In the genomic region with DNA sequence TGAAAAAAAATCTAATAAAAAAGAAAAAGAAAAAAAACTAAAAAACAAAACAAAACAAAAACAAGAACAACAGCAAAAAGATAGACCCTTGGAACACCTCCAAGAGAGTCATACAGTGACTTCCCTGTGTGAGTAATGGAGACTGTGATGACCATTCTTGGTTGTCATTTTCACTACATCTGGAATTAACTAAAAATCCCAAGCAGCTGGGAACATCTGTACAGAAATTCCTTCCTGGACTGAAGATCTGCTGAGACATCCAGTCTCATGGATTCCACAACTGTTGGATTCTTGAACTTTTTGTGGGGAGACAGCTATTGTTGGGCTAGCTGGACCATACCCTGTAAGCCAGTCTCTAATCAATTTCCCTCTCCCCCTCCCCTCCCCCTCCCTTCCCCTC, we compare ENCODE assay signal across 27 mouse cellular contexts. TPM values are rescaled to one million over a fixed set of nuclear protein-coding genes. Genes with fewer than 3 reads are reported as not detected.
DNase-seq lines count a peak whose midpoint lies in the region; ATAC-seq and TF ChIP-seq lines count a peak whose summit lies in the region.
"Had no signal": no experiment of that assay in that cellular context is flagged by ENCODE, and none has a peak within 500 bp of the region (broad histone marks: within the 10 kb centered on the region; RNA-seq: fewer than 3 reads in every experiment).

No protein-coding gene starts in this region.

- H3K27ac ChIP-seq in embryonic facial prominence, embryonic 14.5 days (replicated peaks; ENCODE audit: low read depth, low read length): no peak overlapping the region
- no peak overlapping the region for H3K27ac ChIP-seq in embryonic facial prominence, embryonic 10.5 days (replicated peaks)
- H3K27ac ChIP-seq in heart, adult 2 months: no peak overlapping the region
- H3K27ac ChIP-seq: embryonic facial prominence, embryonic 12.5 days; forebrain, embryonic 10.5 days; forebrain, embryonic 15.5 days; heart, embryonic 13.5 days; hindbrain, embryonic 13.5 days; kidney, embryonic 15.5 days; limb, embryonic 13.5 days; liver, embryonic 12.5 days; stomach, embryonic 15.5 days had no signal

- H3K27me3 ChIP-seq in embryonic facial prominence, embryonic 14.5 days (replicated peaks; ENCODE audit: control insufficient read depth, insufficient read depth, low read length): no peaks in the 10 kb centered on the region
- no peaks in the 10 kb centered on the region for H3K27me3 ChIP-seq in embryonic facial prominence, embryonic 10.5 days (replicated peaks; ENCODE audit: low read depth, poor library complexity, severe bottlenecking)
- H3K27me3 ChIP-seq in heart, adult 2 months (ENCODE audit: control insufficient read depth, insufficient read depth, low read length): no peaks in the 10 kb centered on the region
- H3K27me3 ChIP-seq: embryonic facial prominence, embryonic 12.5 days; forebrain, embryonic 15.5 days; heart, embryonic 13.5 days; hindbrain, embryonic 13.5 days; limb, embryonic 13.5 days; stomach, embryonic 15.5 days had no signal

- H3K4me1 ChIP-seq in embryonic facial prominence, embryonic 14.5 days (ENCODE audit: control insufficient read depth, insufficient read depth, low read length): no peaks in the 10 kb centered on the region
- no peaks in the 10 kb centered on the region for H3K4me1 ChIP-seq in embryonic facial prominence, embryonic 10.5 days
- H3K4me1 ChIP-seq in heart, adult 2 months (ENCODE audit: control insufficient read depth, insufficient read depth, low read length): peaks cover 1% of the 10 kb centered on the region; the same call in 1 of the 2 replicates
- H3K4me1 ChIP-seq: embryonic facial prominence, embryonic 12.5 days; heart, embryonic 13.5 days; kidney, embryonic 15.5 days; liver, embryonic 12.5 days had no signal

- H3K36me3 ChIP-seq in embryonic facial prominence, embryonic 14.5 days (ENCODE audit: control insufficient read depth, insufficient read depth, low read length): no peaks in the 10 kb centered on the region
- no peaks in the 10 kb centered on the region for H3K36me3 ChIP-seq in embryonic facial prominence, embryonic 10.5 days (replicated peaks)
- no peaks in the 10 kb centered on the region for H3K36me3 ChIP-seq in heart, adult 2 months (ENCODE audit: control insufficient read depth, insufficient read depth, low read length)
- H3K36me3 ChIP-seq: embryonic facial prominence, embryonic 12.5 days; forebrain, embryonic 10.5 days; forebrain, embryonic 15.5 days; G1E; heart, embryonic 13.5 days; hindbrain, embryonic 13.5 days; kidney, embryonic 15.5 days; limb, embryonic 13.5 days; liver, embryonic 12.5 days; stomach, embryonic 15.5 days had no signal

- no peaks in the 10 kb centered on the region for H3K79me2 ChIP-seq in heart, adult 2 months (replicated peaks; ENCODE audit: control insufficient read depth, insufficient read depth, low read length)

- DNase-seq in embryonic facial prominence, embryonic 14.5 days (ENCODE audit: low spot score): peak; percentile 28
- no peak for DNase-seq in embryonic facial prominence, embryonic 10.5 days (ENCODE audit: low spot score)
- DNase-seq in heart, postnatal 10 days: peak; percentile 64 to 70
- DNase-seq in heart, adult 2 months: no peak
- peak; percentile 35 for DNase-seq in kidney, postnatal 14 days
- DNase-seq in kidney, postnatal 4 days: no peak
- DNase-seq in lung, postnatal 36 days: peak; percentile 10
- DNase-seq in lung, postnatal 25 days (ENCODE audit: low spot score): no peak
- DNase-seq: adrenal gland, postnatal 14 days; cerebellum, adult 11 months; cerebellum, adult 9-10 months; cerebellum, postnatal 36 days; gastrocnemius, postnatal 25 days; liver, postnatal 0 days; right cerebral cortex, postnatal 25 days had no signal

- H3K9me3 ChIP-seq in embryonic facial prominence, embryonic 14.5 days (ENCODE audit: control insufficient read depth, low read length): no peaks in the 10 kb centered on the region
- no peaks in the 10 kb centered on the region for H3K9me3 ChIP-seq in embryonic facial prominence, embryonic 10.5 days
- H3K9me3 ChIP-seq: embryonic facial prominence, embryonic 12.5 days; forebrain, embryonic 10.5 days; forebrain, embryonic 15.5 days; G1E; heart, embryonic 13.5 days; hindbrain, embryonic 13.5 days; kidney, embryonic 15.5 days; limb, embryonic 13.5 days; liver, embryonic 12.5 days; stomach, embryonic 15.5 days had no signal

- no peak for ATAC-seq in embryonic facial prominence, embryonic 14.5 days (ENCODE audit: low read depth)
- ATAC-seq: forebrain, embryonic 15.5 days; intestine, embryonic 16.5 days; liver, embryonic 12.5 days; liver, postnatal 0 days; midbrain, embryonic 16.5 days had no signal

- TF ChIP-seq EP300 in heart, adult 2 months (IDR thresholded peaks at IDR 0.05; ENCODE audit: insufficient read depth, low read depth, low read length): no peak

- intact Hi-C loops in heart, postnatal 10 days (cut with DNase I): loop anchor here (5.0 kb wide), 1 partner anchor 48 kb away; a partner anchor contains a TSS
- intact Hi-C loops in heart, adult 2 months (cut with DNase I): loop anchor here (5.0 to 10.0 kb wide), 2 partner anchors 73 to 1170 kb away; a partner anchor contains a TSS

- TF ChIP-seq CTCF in heart, adult 2 months (IDR thresholded peaks at IDR 0.05): no peak

- no peak for TF ChIP-seq POLR2A in heart, adult 2 months (IDR thresholded peaks at IDR 0.05; ENCODE audit: insufficient read depth, low read depth, low read length)

- H3K4me2 ChIP-seq in embryonic facial prominence, embryonic 14.5 days (ENCODE audit: low read depth, low read length): no peak overlapping the region
- H3K4me2 ChIP-seq: embryonic facial prominence, embryonic 12.5 days; forebrain, embryonic 15.5 days; heart, embryonic 13.5 days; hindbrain, embryonic 13.5 days; kidney, embryonic 15.5 days; limb, embryonic 13.5 days; liver, embryonic 12.5 days; stomach, embryonic 15.5 days had no signal

- no peak overlapping the region for H3K4me3 ChIP-seq in embryonic facial prominence, embryonic 14.5 days (ENCODE audit: low read depth, low read length)
- H3K4me3 ChIP-seq in embryonic facial prominence, embryonic 10.5 days: no peak overlapping the region
- H3K4me3 ChIP-seq in heart, adult 2 months: no peak overlapping the region
- H3K4me3 ChIP-seq: embryonic facial prominence, embryonic 12.5 days; forebrain, embryonic 10.5 days; forebrain, embryonic 15.5 days; heart, embryonic 13.5 days; hindbrain, embryonic 13.5 days; kidney, embryonic 15.5 days; limb, embryonic 13.5 days; liver, embryonic 12.5 days; stomach, embryonic 15.5 days had no signal

- no peak overlapping the region for H3K9ac ChIP-seq in embryonic facial prominence, embryonic 14.5 days (ENCODE audit: low read depth, low read length)
- no peak overlapping the region for H3K9ac ChIP-seq in heart, adult 2 months (ENCODE audit: low read depth, low read length)
- H3K9ac ChIP-seq: embryonic facial prominence, embryonic 12.5 days; forebrain, embryonic 15.5 days; heart, embryonic 13.5 days; hindbrain, embryonic 13.5 days; kidney, embryonic 15.5 days; limb, embryonic 13.5 days; liver, embryonic 12.5 days; liver, postnatal 0 days; stomach, embryonic 15.5 days had no signal

RNA-seq across cellular contexts. Expression of a gene that starts 27.7 kb away (rescaled TPM):
- polyA plus RNA-seq in embryonic facial prominence, embryonic 14.5 days (2014; fragmentation: Nextera tagmentation; extraction: Ambion mirVana): 3.8 and 4.1 TPM in 2 replicates
- 51.0 and 64.3 TPM in 2 replicates for polyA plus RNA-seq in embryonic facial prominence, embryonic 10.5 days (2016; fragmentation: Nextera tagmentation; extraction: Ambion mirVana)
- total RNA-seq in heart, postnatal 10 days (2021): 1 to 10 TPM; 4.4 to 7.0 TPM
- total RNA-seq in heart, adult 2 months (2021): 1 to 10 TPM; 4.0 to 4.6 TPM
- polyA plus RNA-seq in heart, adult 2 months (2012; rRNA removed): 3.6 and 3.8 TPM in 2 replicates

RNA-seq across cellular contexts. Expression of a gene that starts 46.4 kb away (rescaled TPM):
- polyA plus RNA-seq in embryonic facial prominence, embryonic 14.5 days (2014; fragmentation: Nextera tagmentation; extraction: Ambion mirVana): 85.0 and 99.3 TPM in 2 replicates
- polyA plus RNA-seq in embryonic facial prominence, embryonic 10.5 days (2016; fragmentation: Nextera tagmentation; extraction: Ambion mirVana): 118 and 130 TPM in 2 replicates
- total RNA-seq in heart, postnatal 10 days (2021): 10 to 100 TPM; 69.4 to 81.8 TPM
- 10 to 100 TPM; 75.2 to 83.2 TPM for total RNA-seq in heart, adult 2 months (2021)
- 139 and 142 TPM in 2 replicates for polyA plus RNA-seq in heart, adult 2 months (2012; rRNA removed)

Comparison
In these comparisons a context has a peak if more than half of its experiments do, and no peak if none do; other contexts are left out.
1. DNase-seq: peak in embryonic facial prominence, embryonic 14.5 days (single experiment), heart, postnatal 10 days (2 of 2), kidney, postnatal 14 days (single experiment) and lung, postnatal 36 days (single experiment); none in embryonic facial prominence, embryonic 10.5 days (single experiment), heart, adult 2 months (0 of 2), kidney, postnatal 4 days (0 of 2) and lung, postnatal 25 days (single experiment).
2. RNA of a gene that starts 27.7 kb away (polyA plus RNA-seq): 51.0 to 64.3 TPM in embryonic facial prominence, embryonic 10.5 days; 3.8 to 4.1 TPM in embryonic facial prominence, embryonic 14.5 days and 3.6 to 3.8 TPM in heart, adult 2 months; every median in the first group is over 10 times any median in the second.